Mouse (Mus musculus) cortical plate, adult 2 months (tissue): Measurements from ENCODE around the gene Scamp1.

Experiments used
- CTCF ChIP-seq: fragments of 200-500 bp; IDR thresholded peaks from 2 replicates; pipeline ENCODE4 v1.5.1; 2011; ENCODE audit warnings: mild to moderate bottlenecking, control low read depth, low read length; ENCODE audit not compliant: insufficient read depth; ENCODE audit errors: extremely low read depth
- POLR2A ChIP-seq: fragments of 200-500 bp; IDR thresholded peaks from 2 replicates; pipeline ENCODE4 v1.6.1; 2011; ENCODE audit warnings: mild to moderate bottlenecking, low read length, control low read depth; ENCODE audit not compliant: insufficient read depth; ENCODE audit errors: extremely low read depth

DNA sequence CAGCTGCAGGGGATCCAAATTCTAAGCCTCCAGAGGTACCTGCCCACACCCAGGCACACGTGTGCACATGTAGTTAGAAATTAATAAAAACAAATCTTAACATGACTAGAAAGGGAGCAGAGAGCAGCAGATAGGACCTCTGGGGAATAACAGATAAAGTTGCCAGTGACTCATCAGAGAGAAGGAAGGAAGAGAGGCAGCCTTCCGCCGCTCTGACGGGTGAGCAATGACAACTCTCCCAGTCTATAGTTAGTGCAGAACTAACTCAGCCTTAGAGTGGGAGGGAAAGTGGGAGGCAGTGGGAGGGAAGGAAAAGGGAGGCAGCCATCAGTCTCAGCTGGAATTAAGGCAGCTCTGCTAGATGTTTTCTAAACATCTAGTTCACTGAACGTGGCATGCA, 21.7 kb downstream of the Scamp1 start:
- TF ChIP-seq CTCF = no peak
- TF ChIP-seq POLR2A = no peak
